Mouse (Mus musculus) heart, embryonic 10.5 days (tissue): ENCODE results near the gene Pdcd6ip. TPM values are rescaled to one million over a fixed set of nuclear protein-coding genes. Genes with fewer than 3 reads are reported as not detected.

Experiments used
- DNase-seq: peaks from one replicate; pipeline ENCODE4 v3.0.0-alpha.2; 2017; ENCODE audit warnings: low spot score
- H3K27ac ChIP-seq: fragments of 300-500 bp; sonication (generic); 2 replicates; pipeline ENCODE4 v1.5.1; 2016; ENCODE audit warnings: mild to moderate bottlenecking
- H3K27me3 ChIP-seq: fragments of 300-500 bp; sonication (generic); 2 replicates; pipeline ENCODE4 v1.6.1; 2016; ENCODE audit warnings: mild to moderate bottlenecking; ENCODE audit not compliant: poor library complexity, insufficient read depth, severe bottlenecking
- H3K36me3 ChIP-seq: fragments of 300-500 bp; sonication (generic); 2 replicates; pipeline ENCODE4 v1.6.1; 2016; ENCODE audit warnings: mild to moderate bottlenecking, moderate library complexity
- H3K4me1 ChIP-seq: fragments of 300-500 bp; sonication (generic); 2 replicates; pipeline ENCODE4 v1.6.1; 2016; ENCODE audit warnings: mild to moderate bottlenecking
- H3K4me3 ChIP-seq: fragments of 300-500 bp; sonication (generic); 2 replicates; pipeline ENCODE4 v1.5.1; 2016; ENCODE audit warnings: mild to moderate bottlenecking, moderate library complexity
- H3K9me3 ChIP-seq: fragments of 300-500 bp; sonication (generic); 2 replicates; pipeline ENCODE4 v1.6.1; 2016; ENCODE audit warnings: mild to moderate bottlenecking, moderate library complexity
- WGBS: fragments of 180-500 bp; shearing (Covaris S2); methylation state at CpG from one replicate; pipeline ENCODE4 v1.1.7; 2016; 5-methylcytosine and 5-hydroxymethylcytosine counted together
- polyA plus RNA-seq: library from polyadenylated mRNA; unstranded; fragments of >200 nt; fragmentation: Nextera tagmentation; extraction: Ambion mirVana; gene quantifications from 2 replicates; pipeline ENCODE4 v1.2.1, GENCODE M21; 2016

Pdcd6ip gene
- polyA plus RNA-seq, 1 experiment from 2014 or later = 67.7 TPM

DNA sequence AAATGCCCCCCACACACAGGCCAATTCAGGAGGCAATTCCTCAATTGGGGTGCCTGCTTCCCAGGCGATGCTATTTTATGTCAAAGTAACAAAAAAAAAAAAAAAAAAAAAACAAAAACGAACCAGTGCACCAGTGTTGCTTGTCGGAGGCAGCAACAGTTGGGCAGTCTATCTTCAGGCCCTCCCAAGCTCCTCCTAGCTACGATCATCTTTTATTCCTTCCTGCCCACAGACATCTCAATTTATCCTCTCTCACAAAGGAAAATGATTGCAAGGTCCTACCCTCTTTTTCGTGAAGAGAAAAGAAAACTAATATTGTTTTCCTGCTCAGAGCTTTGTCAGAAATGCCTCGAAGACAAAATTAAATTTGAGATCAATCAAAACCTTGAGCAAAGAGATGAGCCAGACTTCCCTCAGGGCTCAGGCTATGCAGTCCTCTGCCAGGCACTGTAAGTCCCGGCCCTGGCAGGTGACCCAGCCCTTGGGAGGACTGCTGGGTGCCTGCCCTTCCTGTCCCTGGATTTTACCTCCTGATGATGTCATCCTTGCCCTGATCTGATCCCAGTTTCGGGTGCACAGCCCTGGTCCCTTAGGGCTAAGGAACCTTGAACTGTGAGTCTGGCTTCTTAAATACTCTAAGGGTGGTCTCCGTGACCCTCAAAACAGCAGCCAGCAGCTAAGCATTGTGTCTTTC lies 75.6 kb downstream of the Pdcd6ip start:
- no peak overlapping the region for H3K4me3 ChIP-seq
- H3K9me3 ChIP-seq = no peaks in the 10 kb centered on the region
- WGBS = 74% methylated on average over 9 of the region's 9 CpGs
- no peaks in the 10 kb centered on the region for H3K27me3 ChIP-seq
- no peak overlapping the region for H3K27ac ChIP-seq
- DNase-seq = no peak
- H3K36me3 ChIP-seq = no peaks in the 10 kb centered on the region
- peaks cover 9% of the 10 kb centered on the region; the same call in 1 of the 2 replicates for H3K4me1 ChIP-seq

- Histone ChIP-seq H3K9me3 (no peaks in the 10 kb centered on the region), H3K27ac (no peak overlapping the region), H3K4me1 (peaks cover 5% of the 10 kb centered on the region; the same call in 1 of the 2 replicates), H3K36me3 (no peaks in the 10 kb centered on the region), H3K27me3 (no peaks in the 10 kb centered on the region), H3K4me3 (no peak overlapping the region)
- WGBS = 12% methylated on average over 9 of the region's 9 CpGs
- no peak for DNase-seq
These were observed 78.4 kb downstream of the Pdcd6ip start for GRCm38 (mm10) chr9:113629632-113630031.

DNA sequence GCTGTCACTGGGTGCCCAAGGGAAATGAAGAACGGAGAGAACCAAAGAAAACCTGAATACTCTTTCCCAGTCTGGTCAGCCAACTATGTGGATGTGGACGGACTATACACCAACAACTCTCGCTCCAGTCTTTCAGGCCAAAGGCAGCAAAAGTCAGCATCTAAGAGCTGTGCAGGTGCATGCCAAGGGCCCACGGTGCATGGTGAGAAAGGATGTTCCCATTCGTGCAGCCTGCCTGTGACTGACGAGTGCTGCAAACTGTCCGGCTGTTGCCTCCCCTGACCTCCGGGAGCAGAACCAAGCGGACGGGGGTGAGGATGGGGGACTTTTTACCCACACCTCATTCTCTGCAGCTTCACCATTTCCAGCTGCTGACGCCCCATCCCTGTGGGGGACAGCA lies 78.9 kb downstream of the Pdcd6ip start:
- Histone ChIP-seq H3K27ac (no peak overlapping the region), H3K4me3 (no peak overlapping the region), H3K36me3 (no peaks in the 10 kb centered on the region), H3K27me3 (no peaks in the 10 kb centered on the region), H3K9me3 (no peaks in the 10 kb centered on the region), H3K4me1 (0 out of 2 replicates have a peak, but pooled peaks cover 3% of the 10 kb centered on the region)
- WGBS = 88% methylated on average over 11 of the region's 11 CpGs
- no peak for DNase-seq

- Histone ChIP-seq H3K27ac (no peak overlapping the region), H3K36me3 (no peaks in the 10 kb centered on the region), H3K4me3 (no peak overlapping the region), H3K27me3 (no peaks in the 10 kb centered on the region), H3K9me3 (no peaks in the 10 kb centered on the region), H3K4me1 (0 out of 2 replicates have a peak, but pooled peaks cover 3% of the 10 kb centered on the region)
- no peak for DNase-seq
- 71% methylated on average over 1 of the region's 1 CpGs for WGBS
These were observed 79.3 kb downstream of the Pdcd6ip start for GRCm38 (mm10) chr9:113628780-113629179.

DNA sequence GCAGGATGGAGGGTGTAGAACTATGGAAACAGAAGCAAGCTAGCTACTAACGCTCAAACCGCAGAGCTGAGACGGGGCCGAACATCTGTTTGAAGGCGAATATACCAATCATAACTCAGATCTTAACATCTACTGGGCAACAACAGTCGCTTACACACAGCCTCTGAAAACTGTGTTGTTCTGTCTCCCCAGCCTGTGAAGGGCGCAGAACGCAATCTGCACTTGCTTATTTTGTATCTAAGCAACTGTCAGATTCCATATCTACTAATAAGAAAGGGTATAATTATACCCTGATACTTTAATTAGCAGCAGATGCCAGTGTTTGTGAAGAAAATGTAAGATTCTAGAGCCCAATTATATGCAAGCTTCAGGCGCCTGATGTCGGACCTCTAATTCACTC lies 81.3 kb downstream of the Pdcd6ip start:
- Histone ChIP-seq H3K4me1 (no peaks in the 10 kb centered on the region), H3K27me3 (no peaks in the 10 kb centered on the region), H3K36me3 (no peaks in the 10 kb centered on the region), H3K4me3 (no peak overlapping the region), H3K27ac (no peak overlapping the region), H3K9me3 (no peaks in the 10 kb centered on the region)
- no peak for DNase-seq
- WGBS = 87% methylated on average over 10 of the region's 10 CpGs

- no peaks in the 10 kb centered on the region for H3K27me3 ChIP-seq
- no peak overlapping the region for H3K27ac ChIP-seq
- WGBS = 82% methylated on average over 6 of the region's 6 CpGs
- no peaks in the 10 kb centered on the region for H3K4me1 ChIP-seq
- no peaks in the 10 kb centered on the region for H3K9me3 ChIP-seq
- DNase-seq = no peak
- no peak overlapping the region for H3K4me3 ChIP-seq
- H3K36me3 ChIP-seq = no peaks in the 10 kb centered on the region
These were observed 84.0 kb downstream of the Pdcd6ip start for GRCm38 (mm10) chr9:113624086-113624485.

GRCm38 (mm10) chr9:113617081-113617480 lies 91.0 kb downstream of the Pdcd6ip start:
- Histone ChIP-seq H3K4me3 (no peak overlapping the region), H3K9me3 (no peaks in the 10 kb centered on the region)
- WGBS = 66% methylated on average over 6 of the region's 6 CpGs

GRCm38 (mm10) chr9:113610776-113611175 lies 97.3 kb downstream of the Pdcd6ip start:
- Histone ChIP-seq H3K27ac (no peak overlapping the region), H3K9me3 (no peaks in the 10 kb centered on the region), H3K27me3 (no peaks in the 10 kb centered on the region), H3K4me1 (no peaks in the 10 kb centered on the region), H3K36me3 (no peaks in the 10 kb centered on the region), H3K4me3 (no peak overlapping the region)
- WGBS = 41% methylated on average over 7 of the region's 7 CpGs
- DNase-seq = peak; percentile 41

More at GRCm38 (mm10) chr9:113617081-113617480, 91.0 kb downstream of the Pdcd6ip start:
- DNase-seq = no peak
- H3K36me3 ChIP-seq = no peaks in the 10 kb centered on the region
- H3K27ac ChIP-seq = no peak overlapping the region
- H3K27me3 ChIP-seq = no peaks in the 10 kb centered on the region
- no peaks in the 10 kb centered on the region for H3K4me1 ChIP-seq

- Histone ChIP-seq H3K27ac (no peak overlapping the region), H3K36me3 (no peaks in the 10 kb centered on the region), H3K9me3 (no peaks in the 10 kb centered on the region), H3K4me3 (no peak overlapping the region), H3K4me1 (peaks cover 6% of the 10 kb centered on the region; the same call in 1 of the 2 replicates), H3K27me3 (no peaks in the 10 kb centered on the region)
- peak; percentile 13 for DNase-seq
These were observed 105.9 kb downstream of the Pdcd6ip start for GRCm38 (mm10) chr9:113602140-113602539.

Other genes starting within 250 kb of the Pdcd6ip start
- 24.3 and 28.3 TPM in 2 replicates for gene Clasp2, start 33.2 kb upstream of the Pdcd6ip start, polyA plus RNA-seq
- 28.5 and 38.3 TPM in 2 replicates for gene Ubp1, start 222.7 kb upstream of the Pdcd6ip start, polyA plus RNA-seq